Mouse (Mus musculus) testis, adult 2 months (tissue): ENCODE data around the gene Mccc2.

Source experiments
- CTCF ChIP-seq: fragments of 200-500 bp; IDR thresholded peaks from 2 replicates; pipeline ENCODE4 v1.5.1; 2012; ENCODE audit warnings: low read depth, mild to moderate bottlenecking, inconsistent platforms, low read length, moderate library complexity; ENCODE audit not compliant: control insufficient read depth, insufficient read depth, insufficient replicate concordance
- POLR2A ChIP-seq: fragments of 200-500 bp; IDR thresholded peaks from 2 replicates; pipeline ENCODE4 v1.6.1; 2012; ENCODE audit warnings: low read depth, mild to moderate bottlenecking, inconsistent platforms, low read length, moderate library complexity; ENCODE audit not compliant: control insufficient read depth

DNA sequence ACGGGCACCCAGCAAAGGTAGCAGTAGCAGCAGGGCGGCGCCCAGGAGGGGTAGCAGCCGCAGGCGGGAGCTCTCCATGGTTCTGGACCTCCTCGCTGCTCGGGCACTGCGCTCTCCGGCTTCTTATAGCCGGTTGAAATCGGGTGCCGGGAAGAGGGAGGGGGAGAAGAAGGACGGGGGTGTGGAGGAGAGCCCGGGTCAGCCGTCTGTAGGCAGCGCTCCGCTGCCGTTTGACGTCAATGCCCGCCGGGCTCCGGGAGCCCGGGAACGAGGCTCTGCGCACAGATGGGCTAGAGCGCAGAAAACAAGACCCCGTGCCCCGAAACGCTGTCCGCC lies 114.9 kb downstream of the Mccc2 start:
- no peak for TF ChIP-seq POLR2A
- TF ChIP-seq CTCF = no peak
